Mouse (Mus musculus): ENCODE data around the gene Cep350. TPM values are rescaled to one million over a fixed set of nuclear protein-coding genes. Genes with fewer than 3 reads are reported as not detected.

Cep350 gene
- polyA plus RNA-seq, 1 experiment from 2014 or later: 19.1 TPM

- Histone ChIP-seq H3K4me2 (ENCODE audit: low read depth, low read length) (no peak overlapping the region), H3K9me3 (ENCODE audit: control insufficient read depth, low read length) (no peaks in the 10 kb centered on the region), H3K27me3 (ENCODE audit: control insufficient read depth, insufficient read depth, low read length) (no peaks in the 10 kb centered on the region), H3K36me3 (ENCODE audit: control insufficient read depth, insufficient read depth, low read length) (no peaks in the 10 kb centered on the region), H3K4me1 (ENCODE audit: control insufficient read depth, insufficient read depth, low read length) (no peaks in the 10 kb centered on the region), H3K4me3 (ENCODE audit: low read depth, low read length) (no peak overlapping the region), H3K27ac (ENCODE audit: low read depth, low read length) (no peak overlapping the region), H3K9ac (replicated peaks; ENCODE audit: low read depth, low read length) (no peak overlapping the region)
- WGBS: 86% methylated on average over 4 of the region's 4 CpGs
- no peak for ATAC-seq (ENCODE audit: low read depth)
These were observed 146.9 kb downstream of the Cep350 start for GRCm38 (mm10) chr1:155825940-155826716.

- ATAC-seq (ENCODE audit: low read depth): no peak
These were observed 152.4 kb downstream of the Cep350 start for GRCm38 (mm10) chr1:155820646-155821045.

GRCm38 (mm10) chr1:155816167-155816566 is 156.9 kb downstream of the Cep350 start:
- H3K4me2 ChIP-seq (ENCODE audit: low read depth, low read length): no peak overlapping the region
- no peaks in the 10 kb centered on the region for H3K9me3 ChIP-seq (ENCODE audit: control insufficient read depth, low read length)
- H3K9ac ChIP-seq (replicated peaks; ENCODE audit: low read depth, low read length): no peak overlapping the region
- H3K27ac ChIP-seq (ENCODE audit: low read depth, low read length): no peak overlapping the region
- H3K36me3 ChIP-seq (ENCODE audit: control insufficient read depth, insufficient read depth, low read length): no peaks in the 10 kb centered on the region
- WGBS: 41% methylated on average over 2 of the region's 2 CpGs
- no peak for ATAC-seq (ENCODE audit: low read depth)
- 0 out of 2 replicates have a peak, but pooled peaks cover 3% of the 10 kb centered on the region for H3K4me1 ChIP-seq (ENCODE audit: control insufficient read depth, insufficient read depth, low read length)
- H3K4me3 ChIP-seq (ENCODE audit: low read depth, low read length): no peak overlapping the region
- peaks cover 2% of the 10 kb centered on the region; the same call in 1 of the 2 replicates for H3K27me3 ChIP-seq (ENCODE audit: control insufficient read depth, insufficient read depth, low read length)

More at GRCm38 (mm10) chr1:155820646-155821045, 152.4 kb downstream of the Cep350 start:
- no peaks in the 10 kb centered on the region for H3K27me3 ChIP-seq (ENCODE audit: control insufficient read depth, insufficient read depth, low read length)
- no peak overlapping the region for H3K4me2 ChIP-seq (ENCODE audit: low read depth, low read length)
- H3K4me3 ChIP-seq (ENCODE audit: low read depth, low read length): no peak overlapping the region
- H3K36me3 ChIP-seq (ENCODE audit: control insufficient read depth, insufficient read depth, low read length): no peaks in the 10 kb centered on the region
- WGBS: 92% methylated on average over 5 of the region's 5 CpGs
- H3K27ac ChIP-seq (ENCODE audit: low read depth, low read length): no peak overlapping the region
- no peaks in the 10 kb centered on the region for H3K4me1 ChIP-seq (ENCODE audit: control insufficient read depth, insufficient read depth, low read length)
- no peaks in the 10 kb centered on the region for H3K9me3 ChIP-seq (ENCODE audit: control insufficient read depth, low read length)
- no peak overlapping the region for H3K9ac ChIP-seq (replicated peaks; ENCODE audit: low read depth, low read length)

- H3K4me1 ChIP-seq (ENCODE audit: control insufficient read depth, insufficient read depth, low read length): 0 out of 2 replicates have a peak, but pooled peaks cover 3% of the 10 kb centered on the region
- no peaks in the 10 kb centered on the region for H3K9me3 ChIP-seq (ENCODE audit: control insufficient read depth, low read length)
- WGBS: under 1% methylated on average over 67 of the region's 67 CpGs
- peak within 1 kb of the TSS; percentile 68 for H3K9ac ChIP-seq (replicated peaks; ENCODE audit: low read depth, low read length)
- H3K27me3 ChIP-seq (ENCODE audit: control insufficient read depth, insufficient read depth, low read length): peaks cover 2% of the 10 kb centered on the region; the same call in 1 of the 2 replicates
- peak within 1 kb of the TSS; percentile 82 for H3K4me3 ChIP-seq (ENCODE audit: low read depth, low read length)
- peak within 1 kb of the TSS; percentile 69 for H3K4me2 ChIP-seq (ENCODE audit: low read depth, low read length)
- peak within 1 kb of the TSS; percentile 53 for H3K27ac ChIP-seq (ENCODE audit: low read depth, low read length)
- peak; percentile 96 for ATAC-seq (ENCODE audit: low read depth)
- H3K36me3 ChIP-seq (ENCODE audit: control insufficient read depth, insufficient read depth, low read length): no peaks in the 10 kb centered on the region
These were observed 160.2 kb downstream of the Cep350 start, which contains the start of gene Qsox1 for GRCm38 (mm10) chr1:155812581-155813499. Gene Qsox1 (minus strand): TSS chr1:155812889.

- Histone ChIP-seq H3K4me3 (ENCODE audit: low read depth, low read length) (peak overlapping the region; percentile 82), H3K27me3 (ENCODE audit: control insufficient read depth, insufficient read depth, low read length) (peaks cover 2% of the 10 kb centered on the region; the same call in 1 of the 2 replicates), H3K4me1 (ENCODE audit: control insufficient read depth, insufficient read depth, low read length) (0 out of 2 replicates have a peak, but pooled peaks cover 3% of the 10 kb centered on the region), H3K9me3 (ENCODE audit: control insufficient read depth, low read length) (no peaks in the 10 kb centered on the region), H3K27ac (ENCODE audit: low read depth, low read length) (peak overlapping the region; percentile 53), H3K4me2 (ENCODE audit: low read depth, low read length) (peak overlapping the region; percentile 69), H3K9ac (replicated peaks; ENCODE audit: low read depth, low read length) (peak overlapping the region; percentile 68), H3K36me3 (ENCODE audit: control insufficient read depth, insufficient read depth, low read length) (no peaks in the 10 kb centered on the region)
- WGBS: 3% methylated on average over 22 of the region's 22 CpGs
- peak; percentile 57; the same call in 1 of the 2 replicates for ATAC-seq (ENCODE audit: low read depth)
These were observed 161.0 kb downstream of the Cep350 start for GRCm38 (mm10) chr1:155811995-155812580.

GRCm38 (mm10) chr1:155810616-155811015 is 162.4 kb downstream of the Cep350 start:
- WGBS: 66% methylated on average over 7 of the region's 7 CpGs
- peaks cover 2% of the 10 kb centered on the region; the same call in 1 of the 2 replicates for H3K27me3 ChIP-seq (ENCODE audit: control insufficient read depth, insufficient read depth, low read length)
- ATAC-seq (ENCODE audit: low read depth): no peak
- H3K36me3 ChIP-seq (ENCODE audit: control insufficient read depth, insufficient read depth, low read length): no peaks in the 10 kb centered on the region
- no peak overlapping the region for H3K4me3 ChIP-seq (ENCODE audit: low read depth, low read length)
- 0 out of 2 replicates have a peak, but pooled peaks cover 3% of the 10 kb centered on the region for H3K4me1 ChIP-seq (ENCODE audit: control insufficient read depth, insufficient read depth, low read length)
- H3K9me3 ChIP-seq (ENCODE audit: control insufficient read depth, low read length): no peaks in the 10 kb centered on the region
- no peak overlapping the region for H3K4me2 ChIP-seq (ENCODE audit: low read depth, low read length)
- H3K9ac ChIP-seq (replicated peaks; ENCODE audit: low read depth, low read length): no peak overlapping the region
- H3K27ac ChIP-seq (ENCODE audit: low read depth, low read length): no peak overlapping the region

GRCm38 (mm10) chr1:155809706-155810442 is 163.2 kb downstream of the Cep350 start:
- Histone ChIP-seq H3K4me1 (ENCODE audit: control insufficient read depth, insufficient read depth, low read length) (0 out of 2 replicates have a peak, but pooled peaks cover 3% of the 10 kb centered on the region), H3K4me3 (ENCODE audit: low read depth, low read length) (no peak overlapping the region), H3K4me2 (ENCODE audit: low read depth, low read length) (no peak overlapping the region), H3K27ac (ENCODE audit: low read depth, low read length) (no peak overlapping the region), H3K27me3 (ENCODE audit: control insufficient read depth, insufficient read depth, low read length) (peaks cover 2% of the 10 kb centered on the region; the same call in 1 of the 2 replicates), H3K36me3 (ENCODE audit: control insufficient read depth, insufficient read depth, low read length) (no peaks in the 10 kb centered on the region), H3K9ac (replicated peaks; ENCODE audit: low read depth, low read length) (no peak overlapping the region), H3K9me3 (ENCODE audit: control insufficient read depth, low read length) (no peaks in the 10 kb centered on the region)
- no peak for ATAC-seq (ENCODE audit: low read depth)
- WGBS: 64% methylated on average over 10 of the region's 10 CpGs

GRCm38 (mm10) chr1:155808261-155808660 is 164.8 kb downstream of the Cep350 start:
- no peak overlapping the region for H3K4me2 ChIP-seq (ENCODE audit: low read depth, low read length)
- no peak overlapping the region for H3K4me3 ChIP-seq (ENCODE audit: low read depth, low read length)
- 98% methylated on average over 4 of the region's 4 CpGs for WGBS
- no peak overlapping the region for H3K27ac ChIP-seq (ENCODE audit: low read depth, low read length)
- peaks cover 2% of the 10 kb centered on the region; the same call in 1 of the 2 replicates for H3K27me3 ChIP-seq (ENCODE audit: control insufficient read depth, insufficient read depth, low read length)
- H3K9me3 ChIP-seq (ENCODE audit: control insufficient read depth, low read length): no peaks in the 10 kb centered on the region
- H3K9ac ChIP-seq (replicated peaks; ENCODE audit: low read depth, low read length): no peak overlapping the region
- no peak for ATAC-seq (ENCODE audit: low read depth)
- H3K36me3 ChIP-seq (ENCODE audit: control insufficient read depth, insufficient read depth, low read length): no peaks in the 10 kb centered on the region
- H3K4me1 ChIP-seq (ENCODE audit: control insufficient read depth, insufficient read depth, low read length): 0 out of 2 replicates have a peak, but pooled peaks cover 3% of the 10 kb centered on the region
